Comparison of ENCODE assay signal across 11 mouse cellular contexts in genomic region chr4:142989175-142989574, GRCm38 (mm10).
A peak's percentile ranks its signal among the peaks of the same experiment; 100 is the strongest.
DNase-seq lines count a peak whose midpoint lies in the region; ATAC-seq lines count a peak whose summit lies in the region.
"Had no signal": no experiment of that assay in that cellular context is flagged by ENCODE, and none has a peak within 500 bp of the region (broad histone marks: within the 10 kb centered on the region; RNA-seq: fewer than 3 reads in every experiment).

No protein-coding gene starts in this region.

- WGBS in heart, embryonic 11.5 days (ENCODE audit: insufficient replicate concordance): 6% methylated on average over 8 of the region's 8 CpGs
- WGBS in heart, embryonic 10.5 days: 8% methylated on average over 8 of the region's 8 CpGs
- 3% methylated on average over 8 of the region's 8 CpGs for WGBS in forebrain, embryonic 12.5 days
- 5% methylated on average over 8 of the region's 8 CpGs for WGBS in limb, embryonic 11.5 days

- H3K27ac ChIP-seq in heart, embryonic 11.5 days (ENCODE audit: low read depth, low read length): no peak overlapping the region
- H3K27ac ChIP-seq in heart, embryonic 10.5 days: no peak overlapping the region
- no peak overlapping the region for H3K27ac ChIP-seq in forebrain, embryonic 12.5 days
- no peak overlapping the region for H3K27ac ChIP-seq in limb, embryonic 11.5 days (replicated peaks; ENCODE audit: low read depth, low read length)

- DNase-seq in heart, embryonic 10.5 days (ENCODE audit: low spot score): no peak
- peak; percentile 47 for DNase-seq in ES-CJ7 (ENCODE audit: low read depth, low spot score)
- DNase-seq in limb, embryonic 11.5 days (ENCODE audit: low spot score): peak; percentile 32
- no peak for DNase-seq in thymus, adult 18-20 months
- no peak for DNase-seq in adrenal gland, adult 8-10 months
- DNase-seq: adrenal gland, postnatal 14 days had no signal

- H3K9me3 ChIP-seq in heart, embryonic 11.5 days (replicated peaks; ENCODE audit: control insufficient read depth, low read length): no peaks in the 10 kb centered on the region
- H3K9me3 ChIP-seq in heart, embryonic 10.5 days: no peaks in the 10 kb centered on the region
- no peaks in the 10 kb centered on the region for H3K9me3 ChIP-seq in forebrain, embryonic 12.5 days
- H3K9me3 ChIP-seq in limb, embryonic 11.5 days (ENCODE audit: control insufficient read depth, low read length): no peaks in the 10 kb centered on the region

- H3K4me3 ChIP-seq in heart, embryonic 11.5 days (ENCODE audit: low read depth, low read length): no peak overlapping the region
- no peak overlapping the region for H3K4me3 ChIP-seq in heart, embryonic 10.5 days
- H3K4me3 ChIP-seq in forebrain, embryonic 12.5 days (replicated peaks): no peak overlapping the region
- H3K4me3 ChIP-seq in limb, embryonic 11.5 days (ENCODE audit: low read depth, low read length): no peak overlapping the region
- H3K4me3 ChIP-seq: erythroblast, embryonic 14.5 days; myocyte had no signal

- no peak overlapping the region for H3K9ac ChIP-seq in heart, embryonic 11.5 days (ENCODE audit: low read depth, low read length)
- no peak overlapping the region for H3K9ac ChIP-seq in forebrain, embryonic 12.5 days
- no peak overlapping the region for H3K9ac ChIP-seq in limb, embryonic 11.5 days (ENCODE audit: low read length)

- H3K27me3 ChIP-seq in heart, embryonic 11.5 days (ENCODE audit: control insufficient read depth, insufficient read depth, low read length): no peaks in the 10 kb centered on the region
- H3K27me3 ChIP-seq in heart, embryonic 10.5 days (ENCODE audit: insufficient read depth, poor library complexity, severe bottlenecking): no peaks in the 10 kb centered on the region
- H3K27me3 ChIP-seq in forebrain, embryonic 12.5 days: no peaks in the 10 kb centered on the region; the same call in 1 of the 2 replicates
- no peaks in the 10 kb centered on the region for H3K27me3 ChIP-seq in limb, embryonic 11.5 days (ENCODE audit: control insufficient read depth, insufficient read depth, low read length)

- H3K4me1 ChIP-seq in heart, embryonic 11.5 days (ENCODE audit: control insufficient read depth, insufficient read depth, low read length): no peaks in the 10 kb centered on the region
- no peaks in the 10 kb centered on the region for H3K4me1 ChIP-seq in heart, embryonic 10.5 days
- H3K4me1 ChIP-seq in forebrain, embryonic 12.5 days: peaks cover 3% of the 10 kb centered on the region; the same call in 1 of the 2 replicates
- H3K4me1 ChIP-seq in limb, embryonic 11.5 days (ENCODE audit: control insufficient read depth, insufficient read depth, low read length): no peaks in the 10 kb centered on the region

- H3K4me2 ChIP-seq in heart, embryonic 11.5 days: peak overlapping the region; percentile 34
- 0 out of 2 replicates have a peak overlapping the region, but pooled peaks have one; percentile 15 for H3K4me2 ChIP-seq in forebrain, embryonic 12.5 days
- H3K4me2 ChIP-seq in limb, embryonic 11.5 days (ENCODE audit: low read depth, severe bottlenecking): no peak overlapping the region

- ATAC-seq in heart, embryonic 11.5 days (replicated peaks; ENCODE audit: insufficient number of reproducible peaks, low FRiP score, low TSS enrichment): no peak
- 0 out of 2 replicates have a peak, but pooled peaks have one; percentile 55 for ATAC-seq in forebrain, embryonic 12.5 days (ENCODE audit: low FRiP score)
- ATAC-seq in limb, embryonic 11.5 days (ENCODE audit: insufficient number of reproducible peaks, low FRiP score, low TSS enrichment, low read depth): no peak
- no peak for ATAC-seq in frontal cortex, adult (ENCODE audit: low TSS enrichment)

- H3K36me3 ChIP-seq in heart, embryonic 11.5 days (ENCODE audit: control insufficient read depth, insufficient read depth, low read length): no peaks in the 10 kb centered on the region
- H3K36me3 ChIP-seq in heart, embryonic 10.5 days: no peaks in the 10 kb centered on the region
- no peaks in the 10 kb centered on the region for H3K36me3 ChIP-seq in forebrain, embryonic 12.5 days (replicated peaks)
- no peaks in the 10 kb centered on the region for H3K36me3 ChIP-seq in limb, embryonic 11.5 days (ENCODE audit: control insufficient read depth, insufficient read depth, low read length)

Comparison
In these comparisons a context has a peak if more than half of its experiments do, and no peak if none do; other contexts are left out.
1. DNase-seq: peak in ES-CJ7 (single experiment) and limb, embryonic 11.5 days (single experiment); none in heart, embryonic 10.5 days (single experiment), thymus, adult 18-20 months (0 of 2) and adrenal gland, adult 8-10 months (single experiment).